In genomic region chr12:54068757-54069146, GRCm38 (mm10) we compare ENCODE assay signal across 9 mouse cellular contexts.
DNase-seq lines count a peak whose midpoint lies in the region; ATAC-seq and TF ChIP-seq lines count a peak whose summit lies in the region.
"Had no signal": no experiment of that assay in that cellular context is flagged by ENCODE, and none has a peak within 500 bp of the region (broad histone marks: within the 10 kb centered on the region; RNA-seq: fewer than 3 reads in every experiment).

No protein-coding gene starts in this region.

- no peak overlapping the region for H3K27ac ChIP-seq in heart, postnatal 0 days (ENCODE audit: low read depth)
- H3K27ac ChIP-seq in forebrain, embryonic 14.5 days (ENCODE audit: low read depth, low read length): no peak overlapping the region
- H3K27ac ChIP-seq in liver, postnatal 0 days (ENCODE audit: low read depth): no peak overlapping the region

- H3K27me3 ChIP-seq in heart, postnatal 0 days (ENCODE audit: control insufficient read depth, insufficient read depth, low read length): peaks cover 32% of the 10 kb centered on the region
- no peaks in the 10 kb centered on the region; the same call in 1 of the 2 replicates for H3K27me3 ChIP-seq in G1E (ENCODE audit: insufficient read depth, low read length)
- H3K27me3 ChIP-seq in forebrain, embryonic 14.5 days (replicated peaks; ENCODE audit: control insufficient read depth, insufficient read depth, low read length): peaks cover 17% of the 10 kb centered on the region
- H3K27me3 ChIP-seq in liver, postnatal 0 days (ENCODE audit: insufficient read depth, low read length): peaks cover 36% of the 10 kb centered on the region

- H3K4me2 ChIP-seq in heart, postnatal 0 days (ENCODE audit: low read depth, low read length): peak overlapping the region; percentile 60; the same call in 1 of the 2 replicates
- peak overlapping the region; percentile 55; the same call in 1 of the 2 replicates for H3K4me2 ChIP-seq in forebrain, embryonic 14.5 days (ENCODE audit: low read length)
- H3K4me2 ChIP-seq in liver, postnatal 0 days (ENCODE audit: low read depth, low read length): peak overlapping the region; percentile 58; the same call in 1 of the 2 replicates

- intact Hi-C loops in heart, postnatal 10 days (cut with DNase I): loop anchor here (10.0 kb wide), 1 partner anchor 814 kb away; no protein-coding TSS in a partner anchor
- intact Hi-C loops in left cerebral cortex, postnatal 25 days (cut with DNase I): no loop called here

- no peak overlapping the region for H3K9ac ChIP-seq in heart, postnatal 0 days (replicated peaks; ENCODE audit: low read depth, low read length)
- no peak overlapping the region for H3K9ac ChIP-seq in forebrain, embryonic 14.5 days (ENCODE audit: low read length)
- H3K9ac ChIP-seq in liver, postnatal 0 days (replicated peaks): no peak overlapping the region

- H3K9me3 ChIP-seq in heart, postnatal 0 days (replicated peaks; ENCODE audit: control insufficient read depth, low read length): no peaks in the 10 kb centered on the region; the same call in 1 of the 2 replicates
- H3K9me3 ChIP-seq in G1E (replicated peaks): peaks cover 68% of the 10 kb centered on the region
- H3K9me3 ChIP-seq in forebrain, embryonic 14.5 days (replicated peaks; ENCODE audit: control insufficient read depth, low read length): no peaks in the 10 kb centered on the region
- H3K9me3 ChIP-seq in liver, postnatal 0 days (ENCODE audit: low read length): no peaks in the 10 kb centered on the region

- peaks cover 8% of the 10 kb centered on the region; the same call in 1 of the 2 replicates for H3K4me1 ChIP-seq in heart, postnatal 0 days (ENCODE audit: control insufficient read depth, insufficient read depth)
- no peaks in the 10 kb centered on the region; the same call in 1 of the 2 replicates for H3K4me1 ChIP-seq in G1E (ENCODE audit: insufficient read depth, low read depth, low read length)
- H3K4me1 ChIP-seq in forebrain, embryonic 14.5 days (ENCODE audit: control insufficient read depth, insufficient read depth, low read length): peaks cover 10% of the 10 kb centered on the region; the same call in 1 of the 2 replicates
- peaks cover 9% of the 10 kb centered on the region; the same call in 1 of the 2 replicates for H3K4me1 ChIP-seq in liver, postnatal 0 days (ENCODE audit: insufficient read depth)

- TF ChIP-seq CTCF in heart, postnatal 0 days (IDR thresholded peaks at IDR 0.05; ENCODE audit: low read depth): no peak
- TF ChIP-seq CTCF in G1E (IDR thresholded peaks at IDR 0.05; ENCODE audit: low read depth, low read length): no peak
- TF ChIP-seq CTCF in liver, postnatal 0 days (IDR thresholded peaks at IDR 0.05; ENCODE audit: low read depth): no peak

- TF ChIP-seq EP300 in heart, postnatal 0 days (IDR thresholded peaks at IDR 0.05; ENCODE audit: low read depth): no peak
- no peak for TF ChIP-seq EP300 in liver, postnatal 0 days (IDR thresholded peaks at IDR 0.05; ENCODE audit: low read depth)

- peak overlapping the region; percentile 44 for H3K4me3 ChIP-seq in heart, postnatal 0 days (ENCODE audit: low read depth, low read length)
- H3K4me3 ChIP-seq in G1E (ENCODE audit: low read depth, low read length): peak overlapping the region; percentile 46; the same call in 1 of the 2 replicates
- H3K4me3 ChIP-seq in forebrain, embryonic 14.5 days (ENCODE audit: low read depth, low read length): 0 out of 2 replicates have a peak overlapping the region, but pooled peaks have one; percentile 35
- 0 out of 2 replicates have a peak overlapping the region, but pooled peaks have one; percentile 32 for H3K4me3 ChIP-seq in liver, postnatal 0 days (ENCODE audit: low read depth, low read length)

- H3K36me3 ChIP-seq in heart, postnatal 0 days (replicated peaks; ENCODE audit: control insufficient read depth, insufficient read depth, low read length): no peaks in the 10 kb centered on the region
- H3K36me3 ChIP-seq in G1E (replicated peaks): no peaks in the 10 kb centered on the region
- peaks cover 5% of the 10 kb centered on the region; the same call in 1 of the 2 replicates for H3K36me3 ChIP-seq in forebrain, embryonic 14.5 days (ENCODE audit: control insufficient read depth, insufficient read depth, low read length)
- no peaks in the 10 kb centered on the region for H3K36me3 ChIP-seq in liver, postnatal 0 days (replicated peaks; ENCODE audit: insufficient read depth, low read length)

- no peak; the same call in 1 of the 2 replicates for ATAC-seq in heart, postnatal 0 days (ENCODE audit: insufficient read depth, low read depth)
- ATAC-seq in G1E (ENCODE audit: extremely low read depth, insufficient number of reproducible peaks, low FRiP score, poor library complexity, severe bottlenecking): no peak
- no peak for ATAC-seq in forebrain, embryonic 14.5 days
- ATAC-seq in liver, postnatal 0 days: no peak

- DNase-seq in heart, postnatal 0 days (ENCODE audit: low spot score): no peak
- DNase-seq in heart, postnatal 10 days: no peak
- DNase-seq in G1E (ENCODE audit: low spot score): no peak
- DNase-seq in forebrain, embryonic 14.5 days (ENCODE audit: low spot score): no peak
- DNase-seq in liver, postnatal 0 days: peak; percentile 13
- no peak for DNase-seq in adrenal gland, postnatal 10 days
- DNase-seq in left cerebral cortex, postnatal 25 days (ENCODE audit: low spot score in 2 of 2): no peak
- no peak for DNase-seq in layer of hippocampus, adult 8-10 months (ENCODE audit: low spot score in 2 of 2)
- DNase-seq: lung, postnatal 10 days had no signal

- WGBS in heart, postnatal 0 days: 63% methylated on average over 27 of the region's 27 CpGs
- WGBS in forebrain, embryonic 14.5 days: 80% methylated on average over 27 of the region's 27 CpGs
- WGBS in liver, postnatal 0 days (ENCODE audit: insufficient replicate concordance): 61% methylated on average over 27 of the region's 27 CpGs
